Mouse (Mus musculus): Measurements from ENCODE around the gene Gstcd. TPM values are rescaled to one million over a fixed set of nuclear protein-coding genes. Genes with fewer than 3 reads are reported as not detected.
A peak's percentile ranks its signal among the peaks of the same experiment; 100 is the strongest.

Gstcd gene
- polyA plus RNA-seq (2016; fragmentation: Nextera tagmentation; extraction: Ambion mirVana) = 6.1 and 7.6 TPM in 2 replicates

- Histone ChIP-seq H3K9me3 (no peaks in the 10 kb centered on the region), H3K4me1 (no peaks in the 10 kb centered on the region; the same call in 1 of the 2 replicates), H3K4me3 (peak within 1 kb of the TSS; percentile 92), H3K36me3 (peaks cover 2% of the 10 kb centered on the region; the same call in 1 of the 2 replicates), H3K27ac (peak within 1 kb of the TSS; percentile 100), H3K27me3 (ENCODE audit: insufficient read depth, poor library complexity, severe bottlenecking) (no peaks in the 10 kb centered on the region)
- peak; percentile 95 for DNase-seq (ENCODE audit: low spot score)
- WGBS = 0% methylated on average over 53 of the region's 53 CpGs
Measured at GRCm38 (mm10) chr3:133091664-133092273, at the start of gene Gstcd, which contains the start of gene Ints12. TSS of gene Gstcd (minus strand) at chr3:133092033. TSS of gene Ints12 (plus strand) at chr3:133091840.

- no peak overlapping the region for H3K27ac ChIP-seq
- no peaks in the 10 kb centered on the region for H3K36me3 ChIP-seq
- no peaks in the 10 kb centered on the region for H3K9me3 ChIP-seq
- DNase-seq (ENCODE audit: low spot score) = no peak
- H3K4me3 ChIP-seq = no peak overlapping the region
- WGBS = 71% methylated on average over 8 of the region's 8 CpGs
- no peaks in the 10 kb centered on the region for H3K27me3 ChIP-seq (ENCODE audit: insufficient read depth, poor library complexity, severe bottlenecking)
- H3K4me1 ChIP-seq = no peaks in the 10 kb centered on the region
Measured at GRCm38 (mm10) chr3:133132611-133133010, 40.8 kb upstream of the Gstcd start.

- Histone ChIP-seq H3K36me3 (no peaks in the 10 kb centered on the region), H3K9me3 (no peaks in the 10 kb centered on the region), H3K4me3 (no peak overlapping the region), H3K4me1 (no peaks in the 10 kb centered on the region), H3K27ac (no peak overlapping the region), H3K27me3 (ENCODE audit: insufficient read depth, poor library complexity, severe bottlenecking) (no peaks in the 10 kb centered on the region)
- DNase-seq (ENCODE audit: low spot score) = no peak
- WGBS = 89% methylated on average over 5 of the region's 5 CpGs
Measured at GRCm38 (mm10) chr3:133131372-133131771, 39.5 kb upstream of the Gstcd start.

- no peak overlapping the region for H3K4me3 ChIP-seq
- H3K4me1 ChIP-seq = no peaks in the 10 kb centered on the region
- no peak overlapping the region for H3K27ac ChIP-seq
- no peaks in the 10 kb centered on the region for H3K9me3 ChIP-seq
- no peaks in the 10 kb centered on the region for H3K27me3 ChIP-seq (ENCODE audit: insufficient read depth, poor library complexity, severe bottlenecking)
- 52% methylated on average over 1 of the region's 1 CpGs for WGBS
- DNase-seq (ENCODE audit: low spot score) = no peak
- peaks cover 19% of the 10 kb centered on the region for H3K36me3 ChIP-seq
Measured at GRCm38 (mm10) chr3:133113281-133113680, 21.4 kb upstream of the Gstcd start.

- Histone ChIP-seq H3K4me1 (no peaks in the 10 kb centered on the region), H3K36me3 (peaks cover 31% of the 10 kb centered on the region), H3K4me3 (no peak overlapping the region), H3K27ac (no peak overlapping the region), H3K27me3 (ENCODE audit: insufficient read depth, poor library complexity, severe bottlenecking) (no peaks in the 10 kb centered on the region), H3K9me3 (no peaks in the 10 kb centered on the region)
- no peak for DNase-seq (ENCODE audit: low spot score)
- 27% methylated on average over 2 of the region's 2 CpGs for WGBS
Measured at GRCm38 (mm10) chr3:133111741-133112140, 19.9 kb upstream of the Gstcd start.

- peaks cover 44% of the 10 kb centered on the region for H3K36me3 ChIP-seq
- H3K9me3 ChIP-seq = no peaks in the 10 kb centered on the region
- H3K27me3 ChIP-seq (ENCODE audit: insufficient read depth, poor library complexity, severe bottlenecking) = no peaks in the 10 kb centered on the region
- no peak for DNase-seq (ENCODE audit: low spot score)
- no peaks in the 10 kb centered on the region for H3K4me1 ChIP-seq
- no peak overlapping the region for H3K27ac ChIP-seq
- H3K4me3 ChIP-seq = no peak overlapping the region
- 90% methylated on average over 4 of the region's 4 CpGs for WGBS
Measured at GRCm38 (mm10) chr3:133109844-133110243, 18.0 kb upstream of the Gstcd start.

GRCm38 (mm10) chr3:133108731-133109130 is 16.9 kb upstream of the Gstcd start:
- WGBS = 95% methylated on average over 4 of the region's 4 CpGs
- Histone ChIP-seq H3K27me3 (ENCODE audit: insufficient read depth, poor library complexity, severe bottlenecking) (no peaks in the 10 kb centered on the region), H3K4me1 (no peaks in the 10 kb centered on the region), H3K27ac (no peak overlapping the region), H3K9me3 (no peaks in the 10 kb centered on the region), H3K36me3 (peaks cover 53% of the 10 kb centered on the region), H3K4me3 (no peak overlapping the region)
- DNase-seq (ENCODE audit: low spot score) = no peak

- WGBS = 92% methylated on average over 3 of the region's 3 CpGs
- Histone ChIP-seq H3K4me3 (no peak overlapping the region), H3K36me3 (peaks cover 76% of the 10 kb centered on the region), H3K27me3 (ENCODE audit: insufficient read depth, poor library complexity, severe bottlenecking) (no peaks in the 10 kb centered on the region), H3K9me3 (no peaks in the 10 kb centered on the region), H3K4me1 (no peaks in the 10 kb centered on the region), H3K27ac (no peak overlapping the region)
- no peak for DNase-seq (ENCODE audit: low spot score)
Measured at GRCm38 (mm10) chr3:133104436-133104835, 12.6 kb upstream of the Gstcd start.

- Histone ChIP-seq H3K27me3 (ENCODE audit: insufficient read depth, poor library complexity, severe bottlenecking) (no peaks in the 10 kb centered on the region), H3K9me3 (no peaks in the 10 kb centered on the region), H3K4me1 (no peaks in the 10 kb centered on the region), H3K27ac (no peak overlapping the region), H3K4me3 (no peak overlapping the region), H3K36me3 (peaks cover 70% of the 10 kb centered on the region)
- no peak for DNase-seq (ENCODE audit: low spot score)
- whole genome bisulfite sequencing = 86% methylated on average over 3 of the region's 3 CpGs
Measured at GRCm38 (mm10) chr3:133103768-133104167, 11.9 kb upstream of the Gstcd start.

- no peaks in the 10 kb centered on the region for H3K9me3 ChIP-seq
- no peak overlapping the region for H3K27ac ChIP-seq
- H3K27me3 ChIP-seq (ENCODE audit: insufficient read depth, poor library complexity, severe bottlenecking) = no peaks in the 10 kb centered on the region
- 91% methylated on average over 2 of the region's 2 CpGs for WGBS
- no peaks in the 10 kb centered on the region for H3K4me1 ChIP-seq
- no peak overlapping the region for H3K4me3 ChIP-seq
- no peak for DNase-seq (ENCODE audit: low spot score)
- H3K36me3 ChIP-seq = peaks cover 50% of the 10 kb centered on the region
Measured at GRCm38 (mm10) chr3:133098909-133099308, 7.1 kb upstream of the Gstcd start.

- 80% methylated on average over 4 of the region's 4 CpGs for WGBS
- no peak overlapping the region for H3K4me3 ChIP-seq
- no peak for DNase-seq (ENCODE audit: low spot score)
- no peaks in the 10 kb centered on the region for H3K9me3 ChIP-seq
- H3K27me3 ChIP-seq (ENCODE audit: insufficient read depth, poor library complexity, severe bottlenecking) = no peaks in the 10 kb centered on the region
- no peaks in the 10 kb centered on the region for H3K4me1 ChIP-seq
- H3K36me3 ChIP-seq = peaks cover 46% of the 10 kb centered on the region
- no peak overlapping the region for H3K27ac ChIP-seq
Measured at GRCm38 (mm10) chr3:133098336-133098735, 6.5 kb upstream of the Gstcd start.

GRCm38 (mm10) chr3:133097936-133098335 is 6.1 kb upstream of the Gstcd start:
- no peaks in the 10 kb centered on the region for H3K9me3 ChIP-seq
- peaks cover 45% of the 10 kb centered on the region for H3K36me3 ChIP-seq
- no peak for DNase-seq (ENCODE audit: low spot score)

GRCm38 (mm10) chr3:133094305-133094704 is 2.5 kb upstream of the Gstcd start:
- H3K9me3 ChIP-seq = no peaks in the 10 kb centered on the region
- no peaks in the 10 kb centered on the region for H3K27me3 ChIP-seq (ENCODE audit: insufficient read depth, poor library complexity, severe bottlenecking)
- H3K27ac ChIP-seq = no peak overlapping the region
- no peaks in the 10 kb centered on the region; the same call in 1 of the 2 replicates for H3K4me1 ChIP-seq
- no peak for DNase-seq (ENCODE audit: low spot score)
- H3K4me3 ChIP-seq = no peak overlapping the region
- WGBS = 71% methylated on average over 1 of the region's 1 CpGs
- H3K36me3 ChIP-seq = peaks cover 19% of the 10 kb centered on the region; the same call in 1 of the 2 replicates

More at GRCm38 (mm10) chr3:133097936-133098335, 6.1 kb upstream of the Gstcd start:
- 89% methylated on average over 6 of the region's 6 CpGs for WGBS
- Histone ChIP-seq H3K4me3 (no peak overlapping the region), H3K27ac (no peak overlapping the region), H3K4me1 (no peaks in the 10 kb centered on the region), H3K27me3 (ENCODE audit: insufficient read depth, poor library complexity, severe bottlenecking) (no peaks in the 10 kb centered on the region)

Data from heart, embryonic 10.5 days (tissue).